Mouse (Mus musculus): ENCODE results near the gene Plp2. TPM values are rescaled to one million over a fixed set of nuclear protein-coding genes. Genes with fewer than 3 reads are reported as not detected.
"Not testable (repeated sequence)": the region's sequence is repeated elsewhere in the genome, so short reads cannot be mapped to it uniquely, and the experiment has no call there.

Gene Plp2
- 100 to 1,000 TPM; 147 to 155 TPM for polyA plus RNA-seq (2017; shearing (Covaris generic))

- peak; percentile 27 for ATAC-seq
Measured at GRCm38 (mm10) chrX:7670921-7671623, at the start of gene Plp2. Plp2 (minus strand) TSS chrX:7671390.

- ATAC-seq: not testable (repeated sequence)
Measured at GRCm38 (mm10) chrX:7716058-7716457, 44.9 kb upstream of the Plp2 start.

GRCm38 (mm10) chrX:7714135-7714899 is 43.1 kb upstream of the Plp2 start, which contains the start of gene Wdr45:
Wdr45 (plus strand) TSS chrX:7714333.
- peak; percentile 95 for ATAC-seq

GRCm38 (mm10) chrX:7713764-7714134 is 42.6 kb upstream of the Plp2 start:
- ATAC-seq: peak; percentile 6

- peak; percentile 96 for ATAC-seq
Measured at GRCm38 (mm10) chrX:7696954-7697381, 25.8 kb upstream of the Plp2 start, which contains the start of gene Gpkow. Gpkow (plus strand) TSS chrX:7697131.

GRCm38 (mm10) chrX:7696520-7696919 is 25.3 kb upstream of the Plp2 start:
- no peak for ATAC-seq

GRCm38 (mm10) chrX:7692862-7693261 is 21.7 kb upstream of the Plp2 start:
- ATAC-seq: peak; percentile 65

- no peak for ATAC-seq
Measured at GRCm38 (mm10) chrX:7690486-7690885, 19.3 kb upstream of the Plp2 start.

- ATAC-seq: no peak
Measured at GRCm38 (mm10) chrX:7688321-7688720, 17.1 kb upstream of the Plp2 start.

GRCm38 (mm10) chrX:7680864-7681263 is 9.7 kb upstream of the Plp2 start, which contains the start of gene Magix:
Magix (minus strand) TSS chrX:7681251.
- no peak for ATAC-seq

- ATAC-seq: no peak
Measured at GRCm38 (mm10) chrX:7680057-7680412, 8.8 kb upstream of the Plp2 start.

GRCm38 (mm10) chrX:7679405-7680056 is 8.3 kb upstream of the Plp2 start:
- peak; percentile 96 for ATAC-seq

GRCm38 (mm10) chrX:7678986-7679385 is 7.8 kb upstream of the Plp2 start:
- no peak for ATAC-seq

- no peak for ATAC-seq
Measured at GRCm38 (mm10) chrX:7675001-7675380, 3.8 kb upstream of the Plp2 start.

GRCm38 (mm10) chrX:7674284-7675000 is 3.3 kb upstream of the Plp2 start:
- peak; percentile 28 for ATAC-seq

GRCm38 (mm10) chrX:7673578-7674281 is 2.5 kb upstream of the Plp2 start:
- ATAC-seq: peak; percentile 40

GRCm38 (mm10) chrX:7672739-7673138 is 1.5 kb upstream of the Plp2 start:
- ATAC-seq: no peak

- peak; percentile 44 for ATAC-seq
Measured at GRCm38 (mm10) chrX:7670390-7670881, 754 bp downstream of the Plp2 start.

GRCm38 (mm10) chrX:7665739-7666502 is 5.3 kb downstream of the Plp2 start:
- no peak for ATAC-seq

- no peak for ATAC-seq
Measured at GRCm38 (mm10) chrX:7664791-7665190, 6.4 kb downstream of the Plp2 start.

- no peak for ATAC-seq
Measured at GRCm38 (mm10) chrX:7662936-7663335, 8.3 kb downstream of the Plp2 start.

All from CD4-positive, CD25-positive, alpha-beta regulatory T cell, adult 4 months (primary cell).